Comparison of ENCODE assay signal across 30 mouse cellular contexts in the genomic region with DNA sequence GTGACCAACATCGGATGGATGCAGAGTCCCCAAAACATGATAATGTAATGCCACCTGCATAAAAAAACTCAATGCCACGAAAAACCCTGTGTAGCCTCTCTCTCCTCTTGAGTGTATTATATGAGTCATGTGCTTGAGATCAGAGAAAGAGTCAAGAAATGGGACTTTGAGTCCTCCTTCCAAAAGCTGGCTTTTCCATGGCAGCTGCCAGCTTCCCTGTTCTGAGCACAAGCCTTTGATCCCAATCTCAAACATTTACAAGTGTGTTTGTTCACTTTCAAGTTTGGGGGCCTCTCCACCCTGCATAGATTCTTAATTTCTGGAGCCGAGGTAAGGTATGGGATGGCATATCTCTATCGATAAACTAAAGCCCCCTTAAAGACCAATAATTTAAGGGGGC. TPM values are rescaled to one million over a fixed set of nuclear protein-coding genes. Genes with fewer than 3 reads are reported as not detected.
DNase-seq lines count a peak whose midpoint lies in the region; ATAC-seq and TF ChIP-seq lines count a peak whose summit lies in the region.
"Had no signal": no experiment of that assay in that cellular context is flagged by ENCODE, and none has a peak within 500 bp of the region (broad histone marks: within the 10 kb centered on the region; RNA-seq: fewer than 3 reads in every experiment).

No protein-coding gene starts in this region.

- H3K27ac ChIP-seq in lung, embryonic 14.5 days (ENCODE audit: low read depth), result 0 out of 2 replicates have a peak overlapping the region, but pooled peaks have one; percentile 76
- peak overlapping the region; percentile 77 for H3K27ac ChIP-seq in lung, embryonic 16.5 days (ENCODE audit: low read length)
- H3K27ac ChIP-seq in embryonic facial prominence, embryonic 10.5 days (replicated peaks), result no peak overlapping the region
- no peak overlapping the region for H3K27ac ChIP-seq in hindbrain, embryonic 11.5 days (ENCODE audit: low read depth, low read length)
- H3K27ac ChIP-seq: embryonic facial prominence, embryonic 12.5 days; embryonic facial prominence, embryonic 15.5 days; gastrocnemius, adult 2 months; heart, embryonic 15.5 days; hindbrain, embryonic 10.5 days; hindbrain, embryonic 14.5 days; hindbrain, postnatal 0 days had no signal

- no peaks in the 10 kb centered on the region for H3K27me3 ChIP-seq in lung, embryonic 14.5 days (ENCODE audit: insufficient read depth, low read length)
- H3K27me3 ChIP-seq in lung, embryonic 16.5 days (ENCODE audit: control insufficient read depth, insufficient read depth, low read depth, low read length), result no peaks in the 10 kb centered on the region
- peaks cover 10% of the 10 kb centered on the region for H3K27me3 ChIP-seq in embryonic facial prominence, embryonic 10.5 days (replicated peaks; ENCODE audit: low read depth, poor library complexity, severe bottlenecking)
- no peaks in the 10 kb centered on the region for H3K27me3 ChIP-seq in hindbrain, embryonic 11.5 days (ENCODE audit: control insufficient read depth, insufficient read depth, low read length)
- H3K27me3 ChIP-seq: CH12.LX; embryonic facial prominence, embryonic 12.5 days; heart, embryonic 15.5 days had no signal

- peak; percentile 50 for DNase-seq in lung, embryonic 14.5 days
- peak; percentile 11 for DNase-seq in lung, postnatal 14 days
- DNase-seq in lung, postnatal 4 days, result peak; percentile 16 to 53
- no peak for DNase-seq in embryonic facial prominence, embryonic 10.5 days (ENCODE audit: low spot score)
- no peak for DNase-seq in hindbrain, embryonic 11.5 days (ENCODE audit: low spot score)
- DNase-seq in right cerebral cortex, adult 18-20 months, result no peak
- DNase-seq: adrenal gland, adult 2 months; adrenal gland, postnatal 14 days; B cell, adult 2 months; cerebellum, adult 11 months; cerebellum, adult 8-10 months; cerebellum, postnatal 10 days; cerebellum, postnatal 36 days; forebrain, postnatal 0 days; gastrocnemius, adult 2 months; gastrocnemius, postnatal 25 days; heart, adult 18-20 months; heart, postnatal 10 days; heart, postnatal 36 days had no signal

- no peak overlapping the region for H3K4me3 ChIP-seq in lung, embryonic 14.5 days (ENCODE audit: low read depth, low read length)
- H3K4me3 ChIP-seq in lung, embryonic 16.5 days (ENCODE audit: low read length), result no peak overlapping the region
- H3K4me3 ChIP-seq in embryonic facial prominence, embryonic 10.5 days, result no peak overlapping the region
- H3K4me3 ChIP-seq in hindbrain, embryonic 11.5 days (ENCODE audit: low read depth, low read length), result no peak overlapping the region
- H3K4me3 ChIP-seq: embryonic facial prominence, embryonic 12.5 days; embryonic facial prominence, embryonic 15.5 days; gastrocnemius, adult 2 months; heart, embryonic 12.5 days; heart, embryonic 15.5 days; hindbrain, embryonic 10.5 days had no signal

- H3K4me2 ChIP-seq in lung, embryonic 14.5 days, result no peak overlapping the region
- no peak overlapping the region for H3K4me2 ChIP-seq in lung, embryonic 16.5 days (ENCODE audit: low read depth, low read length)
- no peak overlapping the region for H3K4me2 ChIP-seq in hindbrain, embryonic 11.5 days (replicated peaks; ENCODE audit: low read depth, low read length)
- H3K4me2 ChIP-seq: embryonic facial prominence, embryonic 12.5 days; embryonic facial prominence, embryonic 15.5 days; heart, embryonic 12.5 days; heart, embryonic 15.5 days; hindbrain, embryonic 14.5 days had no signal

- ATAC-seq in lung, embryonic 14.5 days (ENCODE audit: insufficient read depth), result peak; percentile 62; the same call in 1 of the 2 replicates
- ATAC-seq in lung, embryonic 16.5 days (ENCODE audit: low read depth), result peak; percentile 73
- no peak for ATAC-seq in hindbrain, embryonic 11.5 days (ENCODE audit: low FRiP score)
- ATAC-seq: forebrain, embryonic 14.5 days; forebrain, postnatal 0 days; hindbrain, postnatal 0 days had no signal

- WGBS in lung, embryonic 14.5 days, result 61% methylated on average over 4 of the region's 4 CpGs
- WGBS in lung, embryonic 16.5 days, result 44% methylated on average over 4 of the region's 4 CpGs
- 84% methylated on average over 4 of the region's 4 CpGs for WGBS in embryonic facial prominence, embryonic 10.5 days
- WGBS in hindbrain, embryonic 11.5 days, result 85% methylated on average over 4 of the region's 4 CpGs

- no peaks in the 10 kb centered on the region for H3K36me3 ChIP-seq in lung, embryonic 14.5 days (ENCODE audit: insufficient read depth)
- H3K36me3 ChIP-seq in lung, embryonic 16.5 days (ENCODE audit: control insufficient read depth, insufficient read depth, low read length), result no peaks in the 10 kb centered on the region
- no peaks in the 10 kb centered on the region for H3K36me3 ChIP-seq in embryonic facial prominence, embryonic 10.5 days (replicated peaks)
- no peaks in the 10 kb centered on the region for H3K36me3 ChIP-seq in hindbrain, embryonic 11.5 days (ENCODE audit: control insufficient read depth, insufficient read depth, low read length)
- H3K36me3 ChIP-seq: embryonic facial prominence, embryonic 12.5 days; embryonic facial prominence, embryonic 15.5 days; G1E; heart, embryonic 12.5 days; heart, embryonic 15.5 days; hindbrain, embryonic 10.5 days had no signal

- no peaks in the 10 kb centered on the region for H3K9me3 ChIP-seq in lung, embryonic 14.5 days (ENCODE audit: low read depth, low read length)
- H3K9me3 ChIP-seq in lung, embryonic 16.5 days (ENCODE audit: control insufficient read depth, low read length), result peaks cover 3% of the 10 kb centered on the region
- H3K9me3 ChIP-seq in embryonic facial prominence, embryonic 10.5 days, result peaks cover 3% of the 10 kb centered on the region
- no peaks in the 10 kb centered on the region for H3K9me3 ChIP-seq in hindbrain, embryonic 11.5 days (ENCODE audit: control insufficient read depth, low read length)
- H3K9me3 ChIP-seq: embryonic facial prominence, embryonic 15.5 days had no signal

- H3K9ac ChIP-seq in lung, embryonic 14.5 days, result no peak overlapping the region
- H3K9ac ChIP-seq in lung, embryonic 16.5 days (ENCODE audit: low read length), result no peak overlapping the region
- no peak overlapping the region for H3K9ac ChIP-seq in hindbrain, embryonic 11.5 days (ENCODE audit: low read depth, low read length)
- H3K9ac ChIP-seq: embryonic facial prominence, embryonic 12.5 days; embryonic facial prominence, embryonic 15.5 days; forebrain, postnatal 0 days; heart, embryonic 12.5 days; heart, embryonic 15.5 days; hindbrain, embryonic 14.5 days had no signal

- TF ChIP-seq CTCF in lung, embryonic 14.5 days (IDR thresholded peaks at IDR 0.05; ENCODE audit: low read depth), result no peak

- no peaks in the 10 kb centered on the region for H3K4me1 ChIP-seq in lung, embryonic 14.5 days (ENCODE audit: insufficient read depth)
- no peaks in the 10 kb centered on the region; the same call in 1 of the 2 replicates for H3K4me1 ChIP-seq in lung, embryonic 16.5 days (replicated peaks; ENCODE audit: control insufficient read depth, insufficient read depth, low read length)
- H3K4me1 ChIP-seq in embryonic facial prominence, embryonic 10.5 days, result no peaks in the 10 kb centered on the region
- no peaks in the 10 kb centered on the region for H3K4me1 ChIP-seq in hindbrain, embryonic 11.5 days (replicated peaks; ENCODE audit: control insufficient read depth, insufficient read depth, low read length)
- H3K4me1 ChIP-seq: embryonic facial prominence, embryonic 12.5 days; embryonic facial prominence, embryonic 15.5 days; heart, embryonic 12.5 days; heart, embryonic 15.5 days; hindbrain, embryonic 10.5 days had no signal

RNA-seq across cellular contexts. Expression of gene Tmem132d, which starts 8.2 kb away (rescaled TPM):
- 2.6 and 3.3 TPM in 2 replicates for polyA plus RNA-seq in lung, embryonic 14.5 days (2014; fragmentation: Nextera tagmentation; extraction: Ambion mirVana)
- polyA plus RNA-seq in lung, embryonic 16.5 days (2015; fragmentation: Nextera tagmentation; extraction: Ambion mirVana), result 0.69 and 0.98 TPM in 2 replicates
- polyA plus RNA-seq in embryonic facial prominence, embryonic 10.5 days (2016; fragmentation: Nextera tagmentation; extraction: Ambion mirVana), result 0.18 and 0.85 TPM in 2 replicates
- polyA plus RNA-seq in hindbrain, embryonic 11.5 days (2014; fragmentation: Nextera tagmentation; extraction: Ambion mirVana), result 0.46 and 0.63 TPM in 2 replicates
- polyA plus RNA-seq: G1E had no signal

Comparison
In these comparisons a context has a peak if more than half of its experiments do, and no peak if none do; other contexts are left out.
1. DNase-seq: peak in lung, embryonic 14.5 days (single experiment), lung, postnatal 14 days (single experiment) and lung, postnatal 4 days (2 of 2); none in embryonic facial prominence, embryonic 10.5 days (single experiment), hindbrain, embryonic 11.5 days (single experiment) and right cerebral cortex, adult 18-20 months (single experiment).
2. H3K27ac ChIP-seq: peak in lung, embryonic 14.5 days (single experiment) and lung, embryonic 16.5 days (single experiment); none in embryonic facial prominence, embryonic 10.5 days (single experiment) and hindbrain, embryonic 11.5 days (single experiment).